Mouse (Mus musculus): Measurements from ENCODE around the gene Tdo2. TPM values are rescaled to one million over a fixed set of nuclear protein-coding genes. Genes with fewer than 3 reads are reported as not detected.

Tdo2 gene
- 0.30 and 1.0 TPM in 2 replicates for polyA plus RNA-seq (2012; rRNA removed)

DNA sequence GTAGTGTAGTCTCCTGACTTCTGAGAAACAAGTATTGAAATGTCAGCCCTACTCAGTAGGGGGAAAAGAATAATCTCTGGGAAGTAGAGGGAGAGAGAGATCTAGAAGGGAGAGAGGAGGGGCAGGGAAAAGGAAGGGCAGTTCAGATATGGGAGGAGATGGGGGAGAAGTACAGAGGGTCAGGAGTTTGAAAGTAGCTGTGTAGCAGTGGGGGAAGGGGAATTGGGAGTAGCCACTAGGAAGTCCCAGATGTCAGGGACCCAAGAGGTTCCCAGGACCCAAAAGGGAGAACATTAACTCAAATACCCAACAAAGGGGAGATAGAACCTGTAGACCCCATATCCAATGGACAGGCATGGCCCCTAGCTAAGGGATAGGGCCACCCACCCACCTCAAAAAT is at the start of gene Tdo2:
TSS of gene Tdo2 (minus strand) at position 101 of the 400 bp plus-strand sequence.

DNA sequence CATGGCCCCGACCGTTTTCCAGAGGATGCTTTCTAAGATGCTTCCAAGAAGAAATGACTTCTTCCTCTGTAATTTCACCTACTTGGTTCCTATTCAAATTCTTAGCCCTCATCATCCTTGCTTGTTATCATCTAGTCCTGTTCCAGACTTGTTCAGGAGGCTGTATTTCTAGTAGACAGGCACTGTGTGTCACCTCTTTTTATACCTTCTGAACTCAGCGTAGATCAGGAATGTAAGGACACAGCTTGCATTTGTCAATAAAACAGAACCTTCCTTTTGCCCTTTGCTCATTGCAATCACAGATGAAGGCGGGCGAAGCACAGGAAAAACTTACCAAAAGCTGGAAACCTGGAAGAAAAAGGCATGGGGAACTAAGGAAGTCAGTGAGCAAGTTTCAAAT is 6.0 kb upstream of the Tdo2 start, which contains the start of gene Asic5:
TSS of gene Asic5 (plus strand) at position 301 of the 400 bp plus-strand sequence.

DNA sequence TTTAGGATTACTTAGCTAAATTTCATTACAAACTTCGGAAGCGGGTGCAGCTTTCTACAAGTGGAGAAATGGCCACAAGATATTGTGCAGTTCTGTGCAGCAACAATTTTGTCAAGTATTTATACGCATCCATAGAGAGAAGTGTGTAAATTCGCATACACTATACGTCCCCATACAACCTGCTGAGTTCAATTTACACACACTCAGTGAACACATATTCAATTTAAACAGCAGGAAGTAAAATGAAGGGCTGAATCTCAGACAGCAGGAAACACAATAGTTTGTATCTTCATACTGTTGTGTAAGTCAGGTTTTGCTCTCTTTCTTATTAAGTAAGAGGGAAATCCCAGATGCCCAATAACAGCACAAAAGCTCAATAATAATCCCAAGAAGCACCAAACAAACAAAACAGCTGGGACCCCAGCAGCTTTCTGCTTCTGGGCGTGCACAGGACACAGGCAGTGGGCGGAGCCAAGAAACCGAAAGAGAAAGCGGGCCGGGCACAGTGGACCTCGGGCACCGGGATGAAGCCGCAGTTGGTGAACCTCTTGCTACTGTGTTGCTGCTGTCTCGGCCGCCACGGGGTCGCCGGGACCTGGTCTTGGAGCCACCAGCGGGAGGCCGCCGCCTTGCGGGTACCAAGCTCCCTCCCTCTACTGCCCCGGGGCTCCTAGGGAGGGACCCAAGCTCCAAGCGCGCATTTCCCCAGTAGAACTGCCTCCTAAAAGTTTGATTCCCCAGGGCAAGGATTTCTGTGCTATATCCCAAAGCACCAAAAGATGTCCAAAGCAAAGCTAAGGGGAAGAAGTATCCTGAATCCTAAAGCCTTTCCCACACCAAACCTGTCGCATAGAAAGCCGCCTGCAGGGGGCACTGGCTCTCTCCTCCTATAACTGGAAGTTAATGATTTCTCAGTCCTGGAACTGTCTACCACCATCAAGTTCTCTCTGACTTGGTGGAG is 43.6 kb downstream of the Tdo2 start, which contains the start of gene Ctso:
TSS of gene Ctso (plus strand) at position 461 of the 961 bp plus-strand sequence.

Other genes with a start within 250 kb of the Tdo2 start
- 3.4 and 3.5 TPM in 2 replicates for gene Ctso, start 43.6 kb downstream of the Tdo2 start, polyA plus RNA-seq (2012; rRNA removed)
- not detected in 2 replicates for gene Asic5, start 6.1 kb upstream of the Tdo2 start, polyA plus RNA-seq (2012; rRNA removed)
- 4.8 and 5.1 TPM in 2 replicates for gene Gucy1b1, start 98.5 kb upstream of the Tdo2 start, polyA plus RNA-seq (2012; rRNA removed)
- 6.9 and 7.1 TPM in 2 replicates for gene Gucy1a1, start 169.6 kb upstream of the Tdo2 start, polyA plus RNA-seq (2012; rRNA removed)